Mouse (Mus musculus) large intestine, adult 2 months (tissue): Measurements from ENCODE around the gene Aldh3b2. TPM values are rescaled to one million over a fixed set of nuclear protein-coding genes. Genes with fewer than 3 reads are reported as not detected.
A peak's percentile ranks its signal among the peaks of the same experiment; 100 is the strongest.
"Not testable (repeated sequence)": the region's sequence is repeated elsewhere in the genome, so short reads cannot be mapped to it uniquely, and the experiment has no call there.

Experiments
- DNase-seq: peaks from one replicate; pipeline ENCODE4 v3.0.0-alpha.2; 2012; ENCODE audit warnings: low read depth, low spot score
- WGBS: fragments of 180-500 bp; shearing (Covaris S2); methylation state at CpG from one replicate; pipeline ENCODE4 v1.1.7; 2018; 5-methylcytosine and 5-hydroxymethylcytosine counted together
- polyA plus RNA-seq: library from polyadenylated mRNA; depleted of rRNA; stranded (reverse); fragments of >200 nt; gene quantifications from 2 replicates; pipeline ENCODE4 v1.2.3, GENCODE M21; 2012

The Aldh3b2 gene
- polyA plus RNA-seq, 1 experiment = 1.3 TPM

DNA sequence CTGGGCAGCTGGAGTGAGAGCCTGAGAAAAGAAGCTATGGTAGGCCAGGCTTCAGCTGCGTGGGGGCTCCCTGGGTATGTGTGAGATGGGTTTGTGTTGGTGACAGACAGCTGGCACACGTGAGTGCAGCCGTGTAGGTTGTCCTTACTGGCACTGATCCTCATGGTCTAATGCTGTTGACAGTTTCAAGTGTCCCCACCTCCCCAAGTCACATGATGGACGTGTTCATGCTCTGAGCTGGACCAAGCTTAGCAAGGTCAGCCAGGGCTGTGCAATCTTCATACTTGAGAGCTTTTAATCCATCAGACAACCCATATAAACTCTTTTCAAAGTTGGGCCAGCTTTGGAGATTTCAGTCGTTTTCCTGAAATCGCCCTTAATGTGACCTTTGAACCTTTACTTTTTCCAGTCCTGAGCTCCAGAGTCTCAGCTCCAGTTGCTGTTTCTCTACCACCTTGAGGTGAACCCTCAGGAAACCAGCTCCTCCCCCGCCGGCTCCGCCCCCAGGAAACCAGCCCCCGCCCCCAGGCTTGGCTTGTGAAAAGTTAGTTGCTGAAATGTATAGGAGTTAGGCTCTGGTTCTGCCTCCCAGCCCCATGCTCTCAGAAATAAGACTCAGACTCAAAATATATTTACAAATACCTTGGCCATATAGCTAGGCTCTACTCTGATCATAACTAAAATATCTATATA, 26.1 kb upstream of the Aldh3b2 start:
- 34% methylated on average over 10 of the region's 10 CpGs for WGBS
- DNase-seq = no peak

DNA sequence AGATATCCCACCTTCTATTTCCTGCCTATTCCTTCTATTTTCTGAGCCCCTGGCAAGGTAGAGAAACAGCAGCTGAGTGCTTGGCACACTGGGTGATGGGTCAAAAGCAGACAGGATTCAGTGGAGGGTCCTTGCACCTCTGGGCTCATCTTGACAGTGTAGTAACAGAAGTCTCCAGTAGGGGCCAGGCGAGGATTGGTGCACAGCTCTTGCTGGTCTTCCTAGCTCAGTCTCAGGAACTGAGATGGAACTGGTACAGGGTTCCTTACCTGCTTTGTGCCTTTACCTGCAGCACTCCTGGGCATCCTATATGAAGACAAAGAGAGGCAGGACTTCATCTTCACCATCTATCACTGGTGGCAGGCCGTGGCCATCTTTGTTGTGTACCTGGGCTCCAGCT, 25.4 kb upstream of the Aldh3b2 start:
- WGBS = 24% methylated on average over 2 of the region's 2 CpGs
- no peak for DNase-seq

DNA sequence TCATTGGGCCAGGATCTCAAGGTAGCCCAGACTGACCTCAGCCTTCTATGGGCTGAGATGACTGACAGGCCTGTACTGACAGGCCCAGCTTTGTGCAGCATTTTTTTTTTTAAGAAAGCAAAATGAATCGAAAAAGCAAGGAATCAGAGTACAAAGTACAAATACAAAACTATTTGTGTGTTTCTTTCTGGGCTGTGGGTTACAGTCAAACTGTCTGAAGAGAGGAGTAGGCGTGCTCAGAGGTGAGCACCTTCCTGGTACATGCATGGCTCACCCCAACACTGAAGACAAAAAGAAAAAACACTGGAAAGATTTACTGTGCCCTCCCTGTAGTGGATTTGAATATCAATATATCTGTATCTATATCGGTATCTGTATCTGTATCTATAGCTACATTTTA, 24.3 kb upstream of the Aldh3b2 start:
- DNase-seq = no peak
- 77% methylated on average over 3 of the region's 3 CpGs for WGBS

DNA sequence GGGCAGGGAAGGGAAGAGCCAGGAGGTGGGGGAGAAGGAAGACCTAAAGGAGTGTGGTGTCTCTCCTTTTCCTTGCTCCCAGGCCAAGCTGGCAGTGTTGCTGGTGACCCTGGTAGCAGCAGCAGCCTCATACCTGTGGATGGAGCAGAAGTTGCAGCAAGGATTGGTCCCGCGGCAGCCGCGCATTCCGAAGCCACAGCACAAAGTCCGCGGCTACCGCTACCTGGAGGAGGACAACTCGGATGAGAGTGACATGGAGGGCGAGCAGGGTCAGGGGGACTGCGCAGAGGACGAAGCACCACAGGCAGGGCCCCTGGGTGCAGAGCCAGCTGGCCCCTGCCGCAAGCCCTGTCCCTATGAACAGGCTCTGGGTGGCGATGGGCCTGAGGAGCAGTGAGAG, 23.6 kb upstream of the Aldh3b2 start:
- no peak for DNase-seq

DNA sequence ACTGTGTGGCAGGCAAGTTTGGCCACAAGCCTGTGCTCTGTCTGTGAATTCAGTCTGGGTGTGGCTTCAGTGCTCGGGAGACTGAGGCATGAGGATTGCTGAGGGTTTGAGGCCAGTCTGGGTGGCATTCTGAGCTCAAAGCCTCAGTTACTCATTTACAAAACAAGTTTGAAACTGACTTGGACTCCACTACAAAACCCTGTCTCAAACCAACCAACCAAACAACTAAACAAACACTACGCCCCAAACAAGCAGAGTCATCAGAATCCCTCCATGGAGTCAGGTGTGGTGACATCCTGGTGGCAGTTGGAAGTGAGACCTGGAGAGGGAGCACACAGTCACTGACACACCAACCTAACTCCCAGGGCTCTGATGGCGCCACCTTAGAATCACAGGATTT, 21.8 kb upstream of the Aldh3b2 start:
- WGBS = 80% methylated on average over 3 of the region's 3 CpGs
- no peak for DNase-seq

More for the DNA sequence above, 23.6 kb upstream of the Aldh3b2 start:
- WGBS = 90% methylated on average over 14 of the region's 14 CpGs

DNA sequence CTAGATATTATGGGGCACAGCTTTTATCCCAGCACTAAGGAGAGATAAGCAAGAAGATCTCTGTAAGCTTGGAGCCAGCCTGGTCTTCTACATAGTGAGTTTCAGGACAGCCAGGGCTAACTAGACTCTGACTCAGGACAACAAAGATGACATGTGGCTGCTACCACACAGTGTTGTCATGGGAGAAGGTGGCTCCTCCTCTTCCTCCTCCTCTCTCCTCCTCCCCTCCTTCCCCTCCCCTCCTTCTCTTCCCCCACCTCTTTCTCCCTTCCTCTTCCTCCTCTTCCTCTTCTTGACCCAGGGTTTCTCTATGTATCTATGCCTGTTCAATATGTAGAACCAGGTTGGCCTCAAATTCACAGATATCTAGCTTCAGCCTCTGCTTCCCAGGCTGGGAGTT, 20.7 kb upstream of the Aldh3b2 start:
- DNase-seq = no peak

DNA sequence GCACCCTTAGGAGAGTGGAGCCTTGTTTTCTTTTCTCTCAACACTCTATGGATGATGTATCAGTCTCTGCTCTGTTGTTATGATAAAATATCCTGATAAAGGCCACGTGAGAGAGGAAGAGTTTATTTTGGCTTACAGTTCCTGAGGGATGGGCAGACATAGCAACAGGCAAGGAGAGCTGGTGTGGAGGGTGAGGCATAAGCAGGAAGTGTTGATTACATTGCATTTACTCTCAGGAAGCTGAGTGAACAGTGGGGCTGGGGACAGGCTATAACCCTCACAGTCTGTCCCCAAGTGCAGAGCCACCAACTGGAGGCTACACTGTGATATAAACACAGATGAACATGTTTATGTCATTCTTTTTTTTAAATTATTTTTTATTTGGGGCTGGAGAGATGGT, 20.0 kb upstream of the Aldh3b2 start:
- 12% methylated on average over 1 of the region's 1 CpGs for WGBS
- no peak for DNase-seq

DNA sequence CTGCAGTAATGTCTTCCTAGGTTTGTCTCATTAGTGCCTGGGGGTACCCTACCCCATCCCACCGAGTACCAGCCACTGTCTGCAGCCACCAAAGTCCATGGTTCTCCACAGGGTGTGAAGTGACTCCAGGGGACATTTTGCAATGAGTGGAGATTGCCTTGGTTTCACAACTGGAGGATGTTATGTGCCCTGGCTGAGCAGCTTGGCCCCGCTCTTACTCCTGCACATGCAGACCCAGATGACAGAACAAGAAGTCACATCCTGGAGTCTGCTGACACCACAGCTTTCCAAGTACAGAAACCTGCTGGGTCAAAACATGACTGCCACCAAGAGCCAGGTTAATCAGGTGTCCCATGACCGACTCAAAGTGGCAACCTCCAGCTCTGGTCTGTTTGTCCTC, 17.1 kb upstream of the Aldh3b2 start:
- no peak for DNase-seq
- WGBS = 66% methylated on average over 3 of the region's 3 CpGs

DNA sequence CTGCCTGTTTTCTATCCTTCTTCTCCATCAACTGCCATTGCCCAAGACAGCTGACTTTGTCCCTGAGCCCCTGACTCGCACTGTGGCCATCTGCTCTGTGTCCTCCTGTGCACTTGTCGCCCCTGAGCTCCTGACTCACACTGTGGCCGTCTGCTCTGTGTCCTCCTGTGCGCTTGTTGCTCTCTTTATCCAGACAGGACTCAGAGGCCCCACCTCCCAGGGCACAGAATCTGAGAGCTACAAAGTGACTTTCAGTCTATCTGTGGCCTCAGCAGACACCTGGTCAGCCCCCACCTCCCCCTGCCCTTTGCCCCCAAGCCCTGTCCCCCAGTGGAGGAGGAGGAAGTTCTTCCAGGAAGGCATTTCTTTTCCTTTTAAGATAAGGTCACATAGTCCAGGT, 16.3 kb upstream of the Aldh3b2 start:
- 54% methylated on average over 4 of the region's 4 CpGs for WGBS
- DNase-seq = no peak

DNA sequence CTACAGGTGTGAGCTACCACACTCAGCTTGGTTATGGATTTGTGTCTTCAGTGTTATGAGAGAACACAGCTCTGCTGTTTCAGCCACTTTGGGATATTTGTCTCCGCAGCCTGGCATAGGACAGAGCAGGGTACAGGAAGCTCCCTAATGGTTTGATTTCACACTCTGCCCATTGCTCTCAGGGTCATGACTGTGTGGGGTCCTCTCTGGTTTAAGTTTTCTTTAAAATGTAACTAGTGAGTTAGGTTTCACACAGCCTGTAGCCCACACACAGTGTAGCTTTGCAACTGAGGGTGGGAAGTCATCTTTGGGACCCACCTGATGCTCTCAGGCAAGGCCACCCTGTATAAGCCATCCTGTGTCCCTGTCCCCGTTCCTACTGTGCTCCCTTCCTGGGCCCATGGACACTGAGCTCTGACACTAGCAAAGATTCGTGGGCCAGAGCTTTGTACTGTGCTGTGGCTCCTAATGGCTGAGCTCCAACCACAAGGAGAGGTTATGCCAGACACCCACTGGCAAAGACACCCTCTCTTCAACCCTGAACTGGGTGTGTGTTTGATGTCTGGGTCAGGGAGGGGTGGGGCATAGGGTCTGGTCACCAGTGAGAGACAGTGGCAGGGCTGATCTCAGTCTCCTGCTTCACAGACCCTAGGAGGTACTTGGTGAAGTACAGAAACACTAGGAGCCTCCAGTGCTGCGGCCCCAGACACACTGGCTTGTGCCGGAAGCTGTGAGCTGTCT, 14.7 kb upstream of the Aldh3b2 start:
- DNase-seq = not testable (repeated sequence)
- WGBS = 77% methylated on average over 5 of the region's 5 CpGs

DNA sequence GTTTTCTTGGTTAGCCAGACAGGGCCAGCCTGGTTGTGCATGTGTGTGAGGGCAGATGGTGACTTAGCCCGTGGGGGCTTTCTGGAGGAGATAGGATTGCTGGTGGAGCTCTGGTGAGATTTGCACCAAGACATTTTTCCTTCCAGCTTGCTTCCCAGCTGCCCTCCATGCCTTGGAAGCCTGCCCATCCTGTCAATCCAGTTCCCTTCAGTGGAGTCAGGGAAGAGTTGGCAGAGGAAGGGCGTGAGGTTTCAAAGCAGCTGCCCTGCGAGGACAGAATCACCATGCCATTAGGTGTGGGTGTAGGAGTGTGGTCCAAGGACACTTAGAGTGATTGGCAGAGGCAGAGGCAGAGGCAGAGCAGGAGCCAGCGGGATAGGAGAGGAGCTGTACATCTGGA, 13.7 kb upstream of the Aldh3b2 start, which contains the start of gene Aldh3b3:
Gene Aldh3b3, plus strand, starts transcription at position 176 of the 400 bp plus-strand sequence.
- WGBS = 34% methylated on average over 4 of the region's 4 CpGs
- no peak for DNase-seq

DNA sequence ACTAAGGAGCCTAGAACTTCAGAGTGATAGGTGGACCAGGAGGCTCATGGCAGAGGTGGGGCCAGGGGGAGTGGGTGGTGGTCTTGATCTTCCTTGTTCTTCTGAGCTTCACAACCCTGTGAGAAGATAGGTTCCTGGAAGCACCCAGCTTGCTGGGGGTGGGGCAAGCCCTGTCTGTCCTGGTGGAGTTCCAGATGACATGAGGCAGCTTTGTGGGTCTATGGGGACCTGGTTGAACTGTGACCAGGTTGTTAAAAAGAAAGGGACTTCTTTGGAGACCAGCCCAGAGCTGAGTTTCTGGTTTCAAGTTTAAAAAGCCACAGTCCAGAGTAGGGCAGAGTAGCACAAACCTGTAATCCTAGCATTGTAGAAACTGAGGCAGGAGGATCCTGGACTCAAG, 13.1 kb upstream of the Aldh3b2 start:
- no peak for DNase-seq

DNA sequence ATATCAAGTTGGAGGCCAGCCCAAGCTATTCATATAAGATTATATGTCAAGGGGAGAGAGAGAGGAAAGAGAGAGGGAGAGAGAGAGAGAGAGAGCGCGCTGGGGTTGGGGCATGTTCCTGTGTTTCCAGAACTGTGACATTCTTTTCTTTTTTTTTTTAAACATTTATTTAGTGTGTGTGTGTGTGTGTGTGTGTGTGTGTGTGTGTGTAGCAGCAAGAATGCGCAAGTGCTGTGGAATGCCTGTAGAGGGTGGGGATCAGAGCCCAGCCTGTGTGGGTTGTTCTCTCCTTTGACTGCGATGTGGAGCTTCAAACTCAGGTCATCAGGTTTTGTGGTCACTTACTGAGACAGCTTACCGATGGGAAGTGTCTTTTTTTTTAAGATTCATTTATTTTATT, 11.9 kb upstream of the Aldh3b2 start:
- no peak for DNase-seq
- WGBS = 79% methylated on average over 5 of the region's 5 CpGs

DNA sequence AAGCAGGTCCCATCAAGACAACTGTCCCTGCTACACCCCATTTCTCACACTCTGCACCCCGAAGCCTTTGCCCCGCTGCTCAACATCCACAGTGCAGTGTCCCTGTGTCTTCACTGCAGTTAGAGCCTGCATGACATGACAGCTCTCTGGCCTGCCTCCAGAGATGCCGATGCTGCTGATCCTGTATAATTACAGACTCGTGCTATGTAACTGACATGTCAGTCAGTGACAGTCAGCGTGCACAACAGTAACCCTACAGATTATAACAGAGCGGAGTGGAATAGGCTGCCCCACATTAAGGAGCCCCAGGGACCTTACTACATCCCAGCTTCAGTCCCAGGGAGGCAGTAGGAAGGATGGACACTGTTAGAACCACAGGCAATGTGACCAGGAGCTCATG, 10.3 kb upstream of the Aldh3b2 start:
- 92% methylated on average over 6 of the region's 6 CpGs for WGBS
- not testable (repeated sequence) for DNase-seq

DNA sequence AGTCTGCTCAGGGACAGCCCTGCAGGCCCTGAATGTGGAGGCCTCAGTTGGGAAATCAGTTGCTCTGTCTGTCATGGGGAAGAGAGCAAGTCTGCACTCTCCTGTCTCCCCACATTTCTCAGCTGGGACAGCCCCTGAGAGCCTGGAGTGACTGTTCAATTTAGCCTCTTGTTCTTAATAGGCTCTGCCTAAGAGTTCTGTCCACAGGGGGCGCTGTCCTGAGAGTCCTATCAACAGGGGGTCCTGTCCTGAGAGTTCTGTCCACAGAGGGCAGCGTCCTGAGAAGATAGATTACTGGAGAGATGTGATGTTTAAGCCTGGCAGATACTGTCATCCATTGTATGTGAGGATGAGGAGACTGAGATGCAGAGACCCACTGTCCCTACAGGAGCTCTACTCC, 9.7 kb upstream of the Aldh3b2 start:
- 22% methylated on average over 2 of the region's 2 CpGs for WGBS
- DNase-seq = no peak

DNA sequence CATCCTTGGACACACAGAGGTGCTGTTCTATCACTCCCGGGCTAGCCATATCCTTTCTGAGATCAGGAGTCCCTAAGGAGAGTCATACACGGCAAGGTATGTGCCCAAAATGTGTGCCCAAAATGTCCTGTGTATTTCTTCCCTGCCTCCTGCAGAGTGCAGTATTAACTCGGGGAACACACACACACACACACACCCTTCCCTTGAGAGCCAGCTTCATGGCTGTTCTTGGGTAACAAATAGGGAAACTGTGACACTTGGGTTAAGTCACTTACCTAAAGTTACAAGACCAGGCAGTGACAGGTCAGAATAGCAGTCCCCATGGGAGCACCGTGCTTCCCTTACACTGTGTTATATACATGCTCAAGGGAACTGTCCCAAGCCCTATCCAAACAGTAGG, 8.1 kb upstream of the Aldh3b2 start:
- no peak for DNase-seq
- 58% methylated on average over 4 of the region's 4 CpGs for WGBS

DNA sequence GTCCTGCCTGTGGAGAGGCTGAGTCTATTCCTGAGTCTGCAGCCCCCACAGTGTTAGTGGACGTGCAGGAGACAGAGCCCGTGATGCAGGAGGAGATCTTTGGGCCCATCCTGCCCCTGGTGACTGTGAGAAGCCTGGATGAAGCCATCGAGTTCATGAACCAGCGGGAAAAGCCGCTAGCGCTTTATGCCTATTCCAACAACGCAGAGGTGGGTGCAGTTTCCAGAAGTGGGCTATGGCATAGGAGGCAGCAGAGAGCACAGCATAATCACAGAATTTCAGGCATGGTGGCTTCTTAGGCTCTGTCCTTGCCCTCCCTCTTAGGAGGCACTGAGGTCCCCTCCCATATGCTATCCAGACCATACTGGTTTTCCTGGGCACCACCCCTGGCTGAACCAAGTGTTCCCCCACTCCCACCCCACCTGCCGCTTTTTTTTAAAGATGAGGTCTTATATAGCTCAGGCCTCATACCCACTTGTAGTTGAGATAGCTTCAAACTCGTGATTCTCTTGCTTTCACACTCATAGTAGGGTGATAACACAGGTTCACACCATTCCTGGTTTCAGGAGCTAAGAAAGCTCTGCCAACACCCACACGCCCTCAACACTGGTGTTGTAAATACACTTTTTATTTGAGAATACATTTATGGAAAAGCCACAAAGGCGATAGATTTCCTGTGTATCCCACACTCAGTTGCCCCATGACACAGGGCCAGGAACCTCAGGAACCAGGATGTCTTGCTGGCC, 5.6 kb upstream of the Aldh3b2 start:
- no peak for DNase-seq
- 63% methylated on average over 11 of the region's 11 CpGs for WGBS

DNA sequence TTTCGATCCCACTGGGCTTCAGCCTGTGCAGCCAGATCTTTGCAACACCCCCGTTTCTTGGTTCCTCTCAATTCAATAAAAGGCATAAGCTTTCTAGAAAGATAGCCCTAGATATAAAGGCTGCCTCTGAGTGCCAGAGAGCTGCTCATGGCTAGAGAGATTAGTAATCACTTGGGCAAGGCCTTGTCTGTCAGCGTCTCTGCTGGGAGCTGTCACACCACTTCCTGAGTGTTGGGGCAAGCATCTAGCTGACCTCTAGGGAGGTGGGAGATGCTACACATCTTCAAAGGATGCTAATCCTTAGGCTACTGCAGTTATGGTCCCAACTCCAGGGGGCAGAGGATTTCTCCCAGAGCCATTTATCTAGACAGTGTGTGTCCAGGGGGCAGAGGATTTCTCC, 4.9 kb upstream of the Aldh3b2 start:
- DNase-seq = no peak
- WGBS = 78% methylated on average over 3 of the region's 3 CpGs

DNA sequence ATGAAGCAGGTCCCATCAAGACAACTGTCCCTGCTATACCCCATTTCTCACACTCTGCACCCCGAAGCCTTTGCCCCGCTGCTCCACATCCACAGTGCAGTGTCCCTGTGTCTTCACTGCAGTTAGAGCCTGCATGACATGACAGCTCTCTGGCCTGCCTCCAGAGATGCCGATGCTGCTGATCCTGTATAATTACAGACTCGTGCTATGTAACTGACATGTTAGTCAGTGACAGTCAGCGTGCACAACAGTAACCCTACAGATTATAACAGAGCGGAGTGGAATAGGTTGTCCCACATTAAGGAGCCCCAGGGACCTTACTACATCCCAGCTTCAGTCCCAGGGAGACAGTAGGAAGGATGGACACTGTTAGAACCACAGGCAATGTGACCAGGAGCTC, 2.5 kb downstream of the Aldh3b2 start:
- 90% methylated on average over 6 of the region's 6 CpGs for WGBS
- DNase-seq = not testable (repeated sequence)

DNA sequence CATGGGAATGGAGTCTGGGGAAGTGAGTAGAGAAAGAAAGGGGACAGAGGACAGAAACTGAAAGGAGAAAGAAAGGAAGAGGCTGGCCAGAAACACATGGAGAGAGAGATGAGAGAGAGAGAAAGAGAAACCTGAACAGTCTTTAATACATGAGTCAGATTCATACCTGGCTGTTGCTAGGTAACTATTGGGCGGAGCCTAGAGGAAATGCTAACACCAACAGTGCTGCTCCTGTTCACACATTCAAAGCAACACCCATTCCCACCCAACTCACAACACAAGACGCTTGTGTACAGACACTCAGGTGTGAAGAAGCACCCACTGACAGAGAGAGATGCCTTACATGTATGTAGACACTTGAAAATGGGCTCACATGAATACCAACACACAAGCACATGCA, 3.7 kb downstream of the Aldh3b2 start:
- 29% methylated on average over 2 of the region's 2 CpGs for WGBS
- no peak for DNase-seq

DNA sequence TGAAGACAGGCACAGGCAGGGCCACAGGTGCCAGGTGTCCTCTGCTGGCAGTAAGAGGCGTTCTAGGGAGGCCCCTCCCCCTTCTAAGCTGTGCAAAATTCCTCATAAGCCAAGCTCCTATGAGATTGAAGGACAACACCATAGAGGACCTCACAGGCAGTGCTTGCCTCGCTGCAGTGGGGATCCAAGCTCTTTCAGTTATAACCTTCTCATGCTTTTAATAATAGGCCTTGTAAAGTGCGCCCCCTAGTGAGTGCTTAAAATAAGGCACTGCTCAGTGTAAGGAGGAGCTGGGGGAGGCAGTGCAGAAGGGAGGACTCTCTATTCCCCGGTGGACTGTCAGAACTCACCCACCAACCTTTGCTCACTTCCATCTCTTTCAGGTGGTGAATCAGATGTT, 8.2 kb downstream of the Aldh3b2 start:
- peak; percentile 75 for DNase-seq
- WGBS = 4% methylated on average over 4 of the region's 4 CpGs
